Mouse (Mus musculus): ENCODE data around the gene Klf16.

- TF ChIP-seq CTCF (IDR thresholded peaks at IDR 0.05; ENCODE audit: low read depth, low read length): peak; percentile 79
- TF ChIP-seq POLR2A (IDR thresholded peaks at IDR 0.05; ENCODE audit: borderline replicate concordance, low read depth, low read length): peak; percentile 28; the same call in 1 of the 2 replicates
These were observed 15.8 kb downstream of the Klf16 start, which contains the start of gene Rexo1 for GRCm38 (mm10) chr10:80561116-80561944.

Measured in bone marrow macrophage, adult 2 months (primary cell).